Mouse (Mus musculus) kidney, adult 2 months (tissue): ENCODE data around the gene Tanc2.

ENCODE experiments used
- CTCF ChIP-seq: fragments of 200-500 bp; conservative IDR thresholded peaks from 2 replicates; pipeline ENCODE4 v1.5.1; 2011; ENCODE audit warnings: low read depth, mild to moderate bottlenecking, control low read depth, low read length, moderate library complexity, mixed read lengths; ENCODE audit not compliant: insufficient read depth, insufficient read length
- POLR2A ChIP-seq: fragments of 200-500 bp; IDR thresholded peaks from one replicate; pipeline ENCODE4 v1.6.1; 2011; ENCODE audit warnings: low read depth, low read length, control low read depth

DNA sequence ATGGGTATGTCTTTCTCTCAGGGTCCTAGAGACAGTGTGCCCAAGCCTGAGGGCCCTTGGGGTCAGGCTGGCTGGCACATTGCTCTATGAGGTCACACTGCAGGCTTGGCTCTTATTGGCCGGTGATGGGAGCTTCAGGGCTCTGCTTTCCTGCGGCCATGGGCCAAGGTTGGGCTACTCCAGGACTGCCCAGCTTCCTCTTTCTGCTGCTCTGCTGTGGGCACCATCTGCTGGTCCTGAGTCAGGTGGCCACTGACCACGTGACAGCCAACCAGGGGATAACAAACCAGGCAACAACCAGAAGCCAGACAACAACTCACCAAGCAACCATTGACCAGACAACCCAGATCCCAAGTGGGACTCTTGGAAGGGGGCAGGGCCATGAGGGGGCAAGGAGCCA, 385.3 kb downstream of the Tanc2 start:
- no peak for TF ChIP-seq POLR2A
- no peak for TF ChIP-seq CTCF
